Mouse (Mus musculus) spleen, embryonic (tissue): ENCODE data around the gene 4933425L06Rik.

Source experiments
- CTCF ChIA-PET: fragments of 350-600 bp; sonication (Branson Sonifier 250); formaldehyde crosslinking; loops from one replicate; lab custom pipeline; 2022; lab: Charles Lee

Gene 4933425L06Rik

DNA sequence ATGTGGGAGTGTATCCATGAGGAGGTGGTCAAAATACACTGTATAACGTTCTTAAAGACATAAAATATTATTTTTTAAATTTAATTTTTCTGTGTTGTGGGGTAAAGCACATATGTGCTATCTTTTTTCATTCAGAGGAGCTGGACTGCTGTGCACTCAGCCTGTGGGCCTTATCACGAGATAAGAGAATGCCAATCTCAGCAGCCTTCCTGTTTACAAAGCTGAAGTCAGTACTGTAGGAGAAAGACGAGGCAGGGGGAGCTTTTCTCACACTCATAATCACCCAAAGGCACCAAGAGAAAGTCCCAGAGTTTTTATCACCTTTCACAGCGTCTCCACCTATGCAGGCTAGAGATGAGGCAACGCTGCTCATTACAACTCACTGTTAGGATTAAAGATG lies 52.5 kb downstream of the 4933425L06Rik start:
- CTCF ChIA-PET = no interaction called here

DNA sequence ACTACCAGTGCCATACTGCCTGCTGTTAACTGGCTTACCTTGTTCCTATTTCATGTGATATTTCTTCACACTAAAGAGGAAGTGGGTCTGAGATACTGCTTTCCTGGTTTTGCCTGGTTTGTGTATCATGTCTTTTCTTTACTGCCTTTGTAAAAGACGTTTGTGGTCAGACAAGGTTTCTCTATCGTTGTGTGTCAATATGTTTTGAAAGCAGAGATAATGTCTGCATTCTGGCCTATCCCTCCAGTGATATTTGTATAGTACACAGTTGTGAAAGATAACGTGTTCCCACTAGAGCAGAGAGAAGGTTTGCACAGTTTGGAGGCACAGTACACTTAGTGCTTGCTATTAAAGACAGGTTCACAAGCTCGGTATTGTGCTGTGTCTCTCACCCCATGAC lies 58.0 kb downstream of the 4933425L06Rik start:
- CTCF ChIA-PET = no interaction called here

DNA sequence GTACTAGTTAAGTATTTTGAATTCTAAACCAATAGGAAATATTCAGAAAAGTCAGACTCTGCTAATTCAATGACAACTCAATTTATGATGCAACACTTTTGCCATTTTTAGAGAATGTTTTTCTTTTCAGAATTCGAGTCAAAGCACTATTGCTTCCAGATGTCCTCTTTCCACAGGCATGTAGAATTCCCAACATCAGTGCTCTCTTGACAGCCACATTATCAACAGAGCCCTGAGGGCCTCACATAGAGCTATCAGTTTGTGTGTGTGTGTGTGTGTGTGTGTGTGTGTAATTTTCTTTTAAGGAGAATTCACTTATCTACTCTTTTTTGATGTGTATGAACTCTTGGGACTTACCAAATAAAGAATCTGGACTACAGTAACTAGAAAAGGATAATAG lies 64.9 kb downstream of the 4933425L06Rik start:
- CTCF ChIA-PET = no interaction called here

DNA sequence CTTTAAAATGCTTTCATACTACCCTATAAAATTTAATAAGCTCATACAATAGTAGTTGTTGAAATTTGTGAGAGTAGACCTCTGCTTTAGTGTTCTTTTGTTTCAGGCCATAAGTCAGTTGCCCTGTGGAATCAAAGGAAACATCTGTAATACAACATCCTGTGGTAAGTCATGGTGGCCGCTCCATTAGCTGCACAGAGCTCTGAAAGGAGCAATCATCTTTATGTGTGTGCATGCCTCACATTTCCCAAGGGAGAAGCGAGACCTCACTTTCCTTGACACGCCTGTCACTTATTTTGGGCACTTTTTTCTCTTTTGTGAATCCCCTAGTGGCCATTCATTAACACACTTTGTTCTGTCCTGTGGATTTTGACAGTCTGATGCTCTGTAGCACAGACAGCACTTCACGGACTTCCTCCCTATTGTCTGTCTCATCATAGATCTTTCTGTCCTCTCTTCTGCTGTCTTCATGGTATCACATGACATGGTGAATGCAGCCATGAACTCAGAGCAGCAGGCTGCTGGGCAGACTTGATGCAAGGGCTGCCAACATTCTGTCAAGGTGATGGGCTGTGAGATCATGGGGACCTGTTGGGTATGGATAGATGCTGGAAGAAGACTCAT lies 66.0 kb downstream of the 4933425L06Rik start:
- CTCF ChIA-PET = no interaction called here

DNA sequence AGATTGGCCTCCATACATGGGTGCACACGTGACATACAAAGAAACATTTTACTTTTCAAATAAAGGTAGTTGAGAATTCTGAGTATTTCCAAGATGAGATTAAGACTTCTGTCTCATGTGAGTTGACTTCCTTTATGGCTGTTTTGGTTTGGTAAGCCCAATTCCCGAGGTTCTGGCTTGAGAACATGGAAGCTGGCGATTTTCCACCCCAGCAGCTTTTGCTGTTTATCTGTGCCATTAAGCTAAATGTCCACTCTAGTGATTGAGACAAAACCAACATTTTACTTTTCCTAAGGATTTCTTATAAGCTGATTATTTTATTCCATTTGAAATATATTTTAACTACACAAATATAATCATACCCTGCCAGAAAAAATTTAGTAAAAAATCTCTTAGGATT lies 68.1 kb downstream of the 4933425L06Rik start:
- CTCF ChIA-PET = interaction anchor here (0.7 kb wide), 1 partner anchor 18 kb away, joined by 3 read pairs; no protein-coding TSS in a partner anchor

DNA sequence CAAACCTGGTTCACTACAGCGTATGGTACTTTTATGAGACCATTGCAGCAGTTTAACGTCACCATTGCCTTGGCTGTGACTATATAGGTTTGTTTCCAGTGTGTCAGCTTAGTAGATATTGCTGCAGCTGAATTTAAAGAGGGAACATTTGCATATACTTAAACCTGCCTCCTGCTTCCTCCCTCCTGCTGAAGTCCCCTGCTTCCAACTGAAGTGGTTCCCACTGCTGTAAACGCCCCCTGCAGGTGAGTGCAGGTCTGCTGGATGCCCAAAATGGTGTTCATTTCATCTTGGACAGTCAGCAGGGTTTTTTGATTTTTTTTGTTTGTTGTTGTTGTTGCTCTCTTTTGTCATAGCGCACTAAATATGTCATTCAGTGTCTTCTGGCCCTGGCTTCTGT lies 72.0 kb downstream of the 4933425L06Rik start:
- CTCF ChIA-PET = no interaction called here

DNA sequence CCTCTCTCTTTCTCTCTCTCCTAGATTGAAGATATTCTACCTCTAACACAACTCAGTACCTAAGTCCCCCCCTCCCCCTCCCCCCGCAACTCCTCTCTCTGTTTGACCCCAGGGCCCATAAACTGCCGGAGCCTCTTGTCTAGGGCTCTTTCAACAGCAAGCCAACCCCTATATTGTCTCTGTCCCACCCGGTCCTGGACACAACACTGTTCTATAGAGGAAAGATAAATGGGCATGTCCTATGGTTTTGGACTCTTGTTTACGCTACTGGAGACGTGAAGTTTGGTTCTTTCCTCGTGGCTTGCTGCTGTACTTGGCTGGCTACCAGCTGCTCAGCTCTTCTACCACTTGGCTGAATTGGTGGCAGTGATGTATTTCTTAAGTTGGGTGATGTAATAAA lies 83.5 kb downstream of the 4933425L06Rik start:
- CTCF ChIA-PET = no interaction called here
